Mouse (Mus musculus): ENCODE data around the gene Glmp. TPM values are rescaled to one million over a fixed set of nuclear protein-coding genes. Genes with fewer than 3 reads are reported as not detected.
A peak's percentile ranks its signal among the peaks of the same experiment; 100 is the strongest.
"Not testable (repeated sequence)": the region's sequence is repeated elsewhere in the genome, so short reads cannot be mapped to it uniquely, and the experiment has no call there.

Gene Glmp
- polyA plus RNA-seq (2012; ENCODE audit: insufficient read depth, insufficient read length, low replicate concordance, missing spikeins) = not detected in 2 replicates

- TF ChIP-seq CTCF (IDR thresholded peaks at IDR 0.05; ENCODE audit: insufficient read depth, low read depth, low read length) = no peak
- peak; percentile 38; the same call in 1 of the 2 replicates for TF ChIP-seq POLR2A (IDR thresholded peaks at IDR 0.05; ENCODE audit: insufficient read depth, low read depth, low read length)
- 0% methylated on average over 10 of the region's 10 CpGs for WGBS
- peaks cover 13% of the 10 kb centered on the region for H3K4me1 ChIP-seq (ENCODE audit: control insufficient read depth, insufficient read depth, low read length)
- H3K27ac ChIP-seq (ENCODE audit: insufficient read depth, low read depth, low read length) = no peak within 1 kb of the TSS
- peak within 1 kb of the TSS; percentile 62 for H3K4me3 ChIP-seq (ENCODE audit: insufficient read depth, low read depth, low read length)
Observed at GRCm38 (mm10) chr3:88324951-88325405, at the start of gene Glmp. Glmp (plus strand) TSS chr3:88325023.

GRCm38 (mm10) chr3:88276121-88276520, 48.7 kb upstream of the Glmp start:
- WGBS = 78% methylated on average over 2 of the region's 2 CpGs
- TF ChIP-seq CTCF (IDR thresholded peaks at IDR 0.05; ENCODE audit: insufficient read depth, low read depth, low read length) (no peak), POLR2A (IDR thresholded peaks at IDR 0.05; ENCODE audit: insufficient read depth, low read depth, low read length) (no peak)
- no peaks in the 10 kb centered on the region for H3K4me1 ChIP-seq (ENCODE audit: control insufficient read depth, insufficient read depth, low read length)
- H3K4me3 ChIP-seq (ENCODE audit: insufficient read depth, low read depth, low read length) = no peak overlapping the region
- H3K27ac ChIP-seq (ENCODE audit: insufficient read depth, low read depth, low read length) = no peak overlapping the region

- no peak overlapping the region for H3K4me3 ChIP-seq (ENCODE audit: insufficient read depth, low read depth, low read length)
- TF ChIP-seq POLR2A (IDR thresholded peaks at IDR 0.05; ENCODE audit: insufficient read depth, low read depth, low read length) = no peak
- TF ChIP-seq CTCF (IDR thresholded peaks at IDR 0.05; ENCODE audit: insufficient read depth, low read depth, low read length) = no peak
- no peaks in the 10 kb centered on the region for H3K4me1 ChIP-seq (ENCODE audit: control insufficient read depth, insufficient read depth, low read length)
- no peak overlapping the region for H3K27ac ChIP-seq (ENCODE audit: insufficient read depth, low read depth, low read length)
- 48% methylated on average over 7 of the region's 7 CpGs for WGBS
Observed at GRCm38 (mm10) chr3:88276529-88277143, 48.2 kb upstream of the Glmp start.

- H3K4me3 ChIP-seq (ENCODE audit: insufficient read depth, low read depth, low read length) = no peak overlapping the region
- no peak for TF ChIP-seq POLR2A (IDR thresholded peaks at IDR 0.05; ENCODE audit: insufficient read depth, low read depth, low read length)
- 91% methylated on average over 2 of the region's 2 CpGs for WGBS
- H3K27ac ChIP-seq (ENCODE audit: insufficient read depth, low read depth, low read length) = no peak overlapping the region
- H3K4me1 ChIP-seq (ENCODE audit: control insufficient read depth, insufficient read depth, low read length) = no peaks in the 10 kb centered on the region
Observed at GRCm38 (mm10) chr3:88280035-88280434, 44.8 kb upstream of the Glmp start.

- WGBS = 51% methylated on average over 11 of the region's 11 CpGs
- H3K4me1 ChIP-seq (ENCODE audit: control insufficient read depth, insufficient read depth, low read length); H3K4me3 ChIP-seq (ENCODE audit: insufficient read depth, low read depth, low read length); H3K27ac ChIP-seq (ENCODE audit: insufficient read depth, low read depth, low read length): not testable (repeated sequence)
Observed at GRCm38 (mm10) chr3:88281141-88281916, 43.5 kb upstream of the Glmp start.

- H3K4me3 ChIP-seq (ENCODE audit: insufficient read depth, low read depth, low read length); H3K4me1 ChIP-seq (ENCODE audit: control insufficient read depth, insufficient read depth, low read length); H3K27ac ChIP-seq (ENCODE audit: insufficient read depth, low read depth, low read length): not testable (repeated sequence)
- 95% methylated on average over 14 of the region's 14 CpGs for WGBS
Observed at GRCm38 (mm10) chr3:88284815-88285564, 39.8 kb upstream of the Glmp start.

- not testable (repeated sequence) for H3K27ac ChIP-seq (ENCODE audit: insufficient read depth, low read depth, low read length); H3K4me3 ChIP-seq (ENCODE audit: insufficient read depth, low read depth, low read length); H3K4me1 ChIP-seq (ENCODE audit: control insufficient read depth, insufficient read depth, low read length)
- WGBS = 71% methylated on average over 2 of the region's 2 CpGs
Observed at GRCm38 (mm10) chr3:88285565-88285895, 39.3 kb upstream of the Glmp start.

- Histone ChIP-seq H3K4me1 (ENCODE audit: control insufficient read depth, insufficient read depth, low read length) (no peaks in the 10 kb centered on the region), H3K4me3 (ENCODE audit: insufficient read depth, low read depth, low read length) (no peak within 1 kb of the TSS), H3K27ac (ENCODE audit: insufficient read depth, low read depth, low read length) (no peak within 1 kb of the TSS)
- WGBS = 95% methylated on average over 4 of the region's 4 CpGs
- TF ChIP-seq CTCF (IDR thresholded peaks at IDR 0.05; ENCODE audit: insufficient read depth, low read depth, low read length) (no peak), POLR2A (IDR thresholded peaks at IDR 0.05; ENCODE audit: insufficient read depth, low read depth, low read length) (no peak)
Observed at GRCm38 (mm10) chr3:88287110-88287509, 37.7 kb upstream of the Glmp start, which contains the start of gene Gm38392. Gm38392 (minus strand) TSS chr3:88287210.

GRCm38 (mm10) chr3:88288133-88288713, 36.6 kb upstream of the Glmp start:
- not testable (repeated sequence) for H3K4me3 ChIP-seq (ENCODE audit: insufficient read depth, low read depth, low read length); H3K4me1 ChIP-seq (ENCODE audit: control insufficient read depth, insufficient read depth, low read length); H3K27ac ChIP-seq (ENCODE audit: insufficient read depth, low read depth, low read length)
- 79% methylated on average over 10 of the region's 10 CpGs for WGBS
